Mouse (Mus musculus): Measurements from ENCODE around the gene Tasp1.

GRCm38 (mm10) chr2:139784946-139785345 lies 281.7 kb downstream of the Tasp1 start:
- TF ChIP-seq CTCF (IDR thresholded peaks at IDR 0.05; ENCODE audit: low read depth), result no peak
- no peak for TF ChIP-seq EP300 (optimal IDR thresholded peaks at IDR 0.05)
